Mouse (Mus musculus) urinary bladder, postnatal 36 days (tissue): ENCODE data around the gene Rab37.

Experiments used
- DNase-seq, 2 experiments: peaks; one replicate each; pipeline ENCODE4 v3.0.0; 2022; ENCODE audit warnings: low spot score in 2 of 2, mixed read lengths in 1 of 2

Rab37 gene

GRCm38 (mm10) chr11:115085064-115085463, 6.2 kb upstream of the Rab37 start:
- DNase-seq = no peak

- DNase-seq = no peak
These were observed 5.0 kb upstream of the Rab37 start for GRCm38 (mm10) chr11:115086213-115086612.

- DNase-seq = no peak
These were observed 1.4 kb upstream of the Rab37 start for GRCm38 (mm10) chr11:115089853-115090252.

GRCm38 (mm10) chr11:115092140-115092539, 909 bp downstream of the Rab37 start:
- no peak for DNase-seq

GRCm38 (mm10) chr11:115098203-115098932, 7.1 kb downstream of the Rab37 start:
- no peak for DNase-seq

GRCm38 (mm10) chr11:115099241-115099840, 8.1 kb downstream of the Rab37 start:
- no peak for DNase-seq

GRCm38 (mm10) chr11:115100032-115100621, 8.9 kb downstream of the Rab37 start:
- DNase-seq = no peak

GRCm38 (mm10) chr11:115100741-115101140, 9.5 kb downstream of the Rab37 start:
- no peak for DNase-seq

GRCm38 (mm10) chr11:115101615-115102051, 10.4 kb downstream of the Rab37 start:
- DNase-seq = no peak

GRCm38 (mm10) chr11:115102116-115102515, 10.9 kb downstream of the Rab37 start:
- DNase-seq = no peak

GRCm38 (mm10) chr11:115103470-115104413, 12.5 kb downstream of the Rab37 start:
- DNase-seq = no peak

- DNase-seq = no peak
These were observed 13.7 kb downstream of the Rab37 start for GRCm38 (mm10) chr11:115104769-115105563.

GRCm38 (mm10) chr11:115106638-115107037, 15.4 kb downstream of the Rab37 start:
- no peak for DNase-seq

- DNase-seq = no peak
These were observed 16.2 kb downstream of the Rab37 start for GRCm38 (mm10) chr11:115107403-115107916.

- DNase-seq = no peak
These were observed 16.9 kb downstream of the Rab37 start for GRCm38 (mm10) chr11:115108176-115108575.

- no peak for DNase-seq
These were observed 19.0 kb downstream of the Rab37 start for GRCm38 (mm10) chr11:115110271-115110670.

- DNase-seq = no peak
These were observed 21.0 kb downstream of the Rab37 start for GRCm38 (mm10) chr11:115112196-115112595.

- DNase-seq = no peak
These were observed 28.2 kb downstream of the Rab37 start for GRCm38 (mm10) chr11:115119409-115119808.

- DNase-seq = no peak
These were observed 37.3 kb downstream of the Rab37 start for GRCm38 (mm10) chr11:115128483-115128882.

- no peak for DNase-seq
These were observed 38.4 kb downstream of the Rab37 start for GRCm38 (mm10) chr11:115129508-115130126.
